Mouse (Mus musculus) gastrocnemius, postnatal 10 days (tissue): ENCODE results near the gene Aifm1. TPM values are rescaled to one million over a fixed set of nuclear protein-coding genes. Genes with fewer than 3 reads are reported as not detected.
"Not testable (repeated sequence)": the region's sequence is repeated elsewhere in the genome, so short reads cannot be mapped to it uniquely, and the experiment has no call there.

Experiments used
- DNase-seq: peaks from one replicate; pipeline ENCODE4 v3.0.0; 2021; ENCODE audit warnings: mixed read lengths
- total RNA-seq, 2 experiments: library from RNA; stranded (reverse); gene quantifications; 2 replicates each; pipeline ENCODE4 v1.2.3; 2021

Aifm1 gene
- total RNA-seq, 2 experiments from 2014 or later = 41.8 to 46.2 TPM

DNA sequence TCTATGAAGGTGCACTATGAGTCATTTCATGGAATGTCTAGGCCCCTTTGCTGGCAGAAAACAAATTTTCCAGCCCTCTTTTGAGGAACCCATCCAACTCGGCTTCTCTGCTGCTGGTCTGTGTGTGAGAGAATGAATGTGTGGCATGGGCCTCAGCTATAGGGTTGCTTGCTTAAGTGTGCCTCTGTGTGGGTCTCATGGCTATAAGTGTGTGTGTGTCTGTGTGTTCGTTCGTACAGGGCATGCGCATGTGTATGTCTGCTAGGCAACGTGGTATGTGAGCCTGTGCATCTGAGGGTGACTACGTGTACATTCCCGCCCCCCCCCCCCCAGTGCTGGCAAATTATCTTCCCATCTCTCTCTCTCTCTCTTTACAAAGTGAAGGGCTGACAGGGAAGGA, 52.9 kb downstream of the Aifm1 start:
- no peak for DNase-seq

GRCm38 (mm10) chrX:48456956-48457355, 56.4 kb downstream of the Aifm1 start:
- DNase-seq = no peak

GRCm38 (mm10) chrX:48455018-48455417, 58.3 kb downstream of the Aifm1 start:
- DNase-seq = no peak

DNA sequence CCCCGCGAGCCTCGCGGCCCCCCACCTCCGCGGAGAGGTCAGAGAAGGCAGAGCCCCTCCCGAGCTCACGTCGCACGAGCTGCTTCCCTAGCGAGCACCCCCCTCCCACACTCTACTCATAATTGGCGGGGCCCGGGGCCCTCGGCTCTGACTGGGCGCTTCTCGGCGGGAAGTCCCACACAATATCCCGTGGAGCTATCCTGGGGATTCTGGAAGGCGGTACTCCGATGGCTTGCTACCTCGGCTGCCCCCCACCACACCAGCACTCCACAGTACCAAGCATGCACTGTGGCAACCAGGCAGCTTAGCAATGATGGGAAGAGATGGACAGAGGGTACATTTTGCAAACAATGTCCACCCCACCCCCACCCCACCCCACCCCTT, 58.9 kb downstream of the Aifm1 start:
- DNase-seq = no peak

GRCm38 (mm10) chrX:48453736-48454494, 59.4 kb downstream of the Aifm1 start:
- peak; percentile 63 for DNase-seq

- DNase-seq = peak; percentile 44
Measured at GRCm38 (mm10) chrX:48452931-48453673, 60.3 kb downstream of the Aifm1 start.

DNA sequence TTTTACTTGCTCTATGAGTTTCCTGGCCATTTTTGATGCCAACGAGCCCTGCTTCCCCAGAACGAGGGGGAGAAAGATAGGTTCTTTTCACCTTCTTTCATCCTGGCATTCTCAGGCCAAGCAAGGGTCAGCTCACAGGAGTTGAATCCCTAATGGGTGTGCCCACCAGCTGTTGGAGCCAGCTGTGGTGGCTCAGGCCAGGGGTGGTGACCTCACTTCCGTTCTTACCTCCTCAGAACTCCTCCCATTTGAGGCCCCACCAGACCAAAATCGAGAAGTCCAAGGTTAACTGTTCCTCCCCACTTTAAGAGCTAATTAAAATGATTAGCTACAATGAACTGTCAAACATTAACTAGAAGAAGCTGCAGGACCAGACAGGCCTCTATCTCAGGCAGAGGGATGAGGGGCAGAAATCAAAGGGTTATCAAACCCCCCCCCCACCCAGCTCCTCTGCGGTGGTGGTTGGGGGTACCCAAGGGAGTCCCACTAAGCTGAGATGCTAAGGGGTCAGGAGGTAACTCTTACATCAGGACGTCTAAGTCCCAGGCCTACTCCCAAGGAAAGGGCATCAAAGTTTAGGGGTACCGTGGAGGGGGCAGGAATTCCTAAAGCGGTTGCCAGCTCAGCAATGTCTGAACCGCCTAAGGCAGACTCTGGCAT, 61.0 kb downstream of the Aifm1 start:
- DNase-seq = no peak

GRCm38 (mm10) chrX:48449646-48450045, 63.7 kb downstream of the Aifm1 start:
- DNase-seq = no peak

- no peak for DNase-seq
Measured at GRCm38 (mm10) chrX:48444677-48445076, 68.7 kb downstream of the Aifm1 start.

DNA sequence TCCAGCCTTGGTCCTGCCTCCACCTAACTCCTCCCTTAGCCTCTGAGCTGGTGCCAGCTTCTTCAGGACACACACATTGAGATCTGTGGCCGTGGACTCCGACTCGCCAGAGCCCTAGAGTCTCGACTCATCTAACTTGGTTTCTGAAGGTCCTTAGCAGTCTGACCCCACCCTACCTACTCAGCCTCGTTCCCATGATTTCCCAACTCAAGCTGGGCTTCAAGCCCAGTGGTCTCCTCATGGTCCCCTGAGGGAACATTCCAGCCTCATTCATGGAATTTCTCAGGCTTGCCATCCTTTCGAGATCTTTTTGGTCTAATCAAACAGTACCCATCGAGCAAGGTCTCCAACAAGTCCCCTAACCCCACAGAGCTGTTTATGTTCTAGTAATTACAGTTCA, 71.4 kb downstream of the Aifm1 start:
- no peak for DNase-seq

DNA sequence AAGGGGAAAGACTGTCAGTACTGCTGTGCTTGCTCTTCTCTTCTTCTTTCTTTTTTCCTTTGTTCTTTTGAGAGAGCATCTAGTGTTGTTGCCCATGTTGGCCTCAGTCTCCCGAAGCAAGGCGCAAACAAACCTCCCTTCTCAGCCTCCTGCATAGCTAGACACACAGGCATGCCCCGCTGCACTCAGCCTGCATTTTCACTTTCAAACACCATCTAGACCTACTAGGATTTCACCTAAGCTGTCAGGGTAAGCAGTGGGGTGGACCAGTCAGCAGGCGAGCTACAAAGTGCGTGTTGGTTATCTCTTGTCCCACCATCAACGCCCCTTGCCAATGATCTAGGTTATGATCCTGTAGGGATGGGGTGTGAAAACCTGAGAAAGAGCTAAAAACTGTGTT, 71.8 kb downstream of the Aifm1 start:
- DNase-seq = no peak

DNA sequence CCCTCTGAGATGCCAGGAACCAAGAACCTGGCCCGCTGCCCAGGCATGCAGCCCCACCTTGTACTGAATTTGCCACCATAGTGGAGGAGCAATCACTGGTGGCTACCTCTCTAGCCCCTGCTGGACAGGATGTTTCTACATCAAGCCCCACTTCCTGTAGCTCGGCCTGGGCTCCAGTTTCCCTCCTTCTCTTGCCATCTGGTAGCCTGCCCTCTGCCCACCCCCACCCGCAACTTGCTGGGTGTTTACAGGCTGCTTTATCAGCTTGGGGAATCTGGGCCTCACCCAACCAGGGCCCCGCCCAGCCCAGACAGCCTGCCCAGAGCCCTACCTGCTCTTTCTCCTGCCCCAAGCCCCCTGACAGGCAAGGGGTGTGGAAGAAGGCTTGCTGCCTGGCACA, 74.3 kb downstream of the Aifm1 start:
- no peak for DNase-seq

DNA sequence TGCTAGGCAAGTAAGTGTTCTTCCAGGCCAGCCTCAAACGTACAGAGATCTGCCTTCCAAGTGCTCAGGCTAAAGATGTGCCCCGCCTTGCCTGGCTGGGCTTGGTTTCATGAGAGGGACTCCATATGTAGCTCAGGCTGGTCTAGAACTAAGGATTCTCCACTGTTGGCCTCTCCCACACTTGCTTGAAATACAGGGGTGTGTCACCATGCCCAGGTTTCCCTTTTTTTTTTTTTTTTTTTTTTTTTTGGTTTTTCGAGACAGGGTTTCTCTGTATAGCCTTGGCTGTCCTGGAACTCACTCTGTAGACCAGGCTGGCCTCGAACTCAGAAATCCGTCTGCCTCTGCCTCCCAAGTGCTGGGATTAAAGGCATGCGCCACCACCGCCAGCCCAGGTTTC, 77.3 kb downstream of the Aifm1 start:
- not testable (repeated sequence) for DNase-seq

DNA sequence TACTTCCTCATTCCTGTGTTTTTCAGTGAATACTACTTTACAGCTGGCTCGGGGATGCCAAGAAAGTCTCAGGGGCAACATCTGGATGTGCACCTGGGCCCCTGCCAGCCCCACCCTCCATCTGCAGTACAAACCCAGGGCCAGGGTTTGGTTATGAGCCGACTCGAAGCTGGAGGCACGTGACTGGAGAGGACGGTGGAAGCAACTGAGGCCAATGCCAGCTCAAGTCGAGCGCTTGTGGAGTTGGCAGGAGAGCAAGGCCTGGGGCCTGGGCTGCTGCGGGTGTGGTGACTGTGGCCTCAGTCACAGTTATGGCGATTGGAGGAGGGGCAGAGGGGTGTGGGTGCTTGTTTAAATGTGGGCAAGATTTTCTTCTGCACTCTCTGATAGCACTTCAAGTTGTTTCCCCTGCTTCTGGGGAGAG, 77.9 kb downstream of the Aifm1 start:
- DNase-seq = peak; percentile 20

GRCm38 (mm10) chrX:48434251-48434650, 79.1 kb downstream of the Aifm1 start:
- no peak for DNase-seq

GRCm38 (mm10) chrX:48433527-48433899, 79.8 kb downstream of the Aifm1 start:
- DNase-seq = no peak

- DNase-seq = no peak
Measured at GRCm38 (mm10) chrX:48432599-48433526, 80.5 kb downstream of the Aifm1 start.

GRCm38 (mm10) chrX:48429538-48429937, 83.8 kb downstream of the Aifm1 start:
- DNase-seq = no peak

DNA sequence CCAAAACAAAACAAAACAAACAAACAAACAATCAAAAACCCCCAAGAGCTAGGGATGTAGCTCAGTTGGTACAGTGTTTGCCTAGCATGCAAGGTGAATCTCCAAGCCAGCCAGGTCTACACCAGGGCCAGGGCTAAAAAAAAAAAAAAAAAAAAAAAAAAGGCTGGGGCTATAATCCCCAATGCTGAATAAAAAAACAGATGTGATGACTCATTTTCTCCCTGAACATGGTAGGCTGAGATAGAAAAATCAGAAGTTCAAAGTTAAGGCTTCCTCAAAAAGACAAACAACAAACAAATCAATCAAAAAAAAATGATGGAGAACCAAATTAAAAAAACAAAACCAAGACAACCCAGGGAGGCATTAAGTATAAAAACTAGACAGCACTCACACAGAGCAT, 84.3 kb downstream of the Aifm1 start:
- DNase-seq = no peak

DNA sequence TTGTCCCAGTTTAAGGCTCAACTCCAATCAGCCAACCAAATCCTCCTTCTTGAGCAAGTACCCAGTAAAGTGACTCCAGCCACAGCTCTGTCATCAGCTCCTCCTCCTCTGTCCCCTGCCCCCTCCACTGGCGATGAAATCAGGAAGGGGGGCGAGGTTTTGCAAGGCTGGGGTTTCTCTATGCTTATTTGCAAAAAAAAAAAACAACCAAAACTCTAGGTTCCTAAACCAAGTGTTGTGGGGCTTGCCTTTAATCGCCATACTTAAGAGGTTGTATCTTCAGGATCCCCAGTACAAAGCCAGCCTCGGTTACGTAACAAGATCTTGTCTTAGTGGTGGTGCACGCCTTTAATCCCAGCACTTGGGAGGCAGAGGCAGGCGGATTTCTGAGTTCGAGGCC, 84.7 kb downstream of the Aifm1 start:
- no peak for DNase-seq

DNA sequence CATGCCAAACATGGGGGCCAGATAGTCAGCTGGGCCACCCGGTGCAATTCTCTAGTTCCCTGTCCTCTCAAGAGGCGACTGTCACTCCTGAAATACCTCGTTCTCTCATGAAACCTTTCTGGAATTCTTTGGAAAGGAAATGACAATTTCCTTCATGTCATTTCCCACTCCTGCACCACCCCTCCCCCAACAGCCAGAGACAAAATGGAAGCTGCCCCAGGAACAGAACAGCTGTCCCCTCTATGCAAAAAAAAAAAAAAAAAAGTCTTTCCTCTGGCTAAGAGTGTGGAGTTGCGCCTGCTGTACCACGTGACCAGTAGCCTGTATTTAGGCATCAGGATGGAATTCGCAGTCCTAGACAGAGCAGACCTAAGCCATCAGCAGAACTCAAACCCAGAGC, 85.1 kb downstream of the Aifm1 start:
- no peak for DNase-seq

GRCm38 (mm10) chrX:48425280-48425679, 88.1 kb downstream of the Aifm1 start:
- no peak for DNase-seq
